Mouse (Mus musculus) limb, embryonic 14.5 days (tissue): ENCODE measurements at regions not wholly inside any gene's neighbourhood (a gene's known extent, or its start where the extent isn't known, plus 50 kb on each side); places are given as distances from the start of the nearest gene placed in this dataset.

Source experiments
- ATAC-seq: fragments of 200-750 bp; cut with Nextera tagmentation; 2 replicates; pipeline ENCODE4 v1.8.0; 2017; ENCODE audit warnings: low read depth, moderate number of reproducible peaks, moderate TSS enrichment; ENCODE audit not compliant: low FRiP score
- DNase-seq: peaks from one replicate; pipeline ENCODE4 v3.0.0-alpha.2; 2015; ENCODE audit warnings: low spot score
- H3K27ac ChIP-seq: fragments of 300-500 bp; sonication (generic); replicated peaks from 2 replicates; pipeline ENCODE4 v1.5.1; 2014; ENCODE audit warnings: low read depth, mild to moderate bottlenecking, low read length, moderate library complexity, mixed read lengths
- H3K27me3 ChIP-seq: fragments of 300-500 bp; sonication (generic); 2 replicates; pipeline ENCODE4 v1.6.1; 2014; ENCODE audit warnings: low read length, mixed read lengths; ENCODE audit not compliant: control insufficient read depth, insufficient read depth
- H3K36me3 ChIP-seq: fragments of 300-500 bp; sonication (generic); 2 replicates; pipeline ENCODE4 v1.6.1; 2014; ENCODE audit warnings: mild to moderate bottlenecking, low read length, moderate library complexity, mixed read lengths; ENCODE audit not compliant: control insufficient read depth, insufficient read depth
- H3K4me1 ChIP-seq: fragments of 300-500 bp; sonication (generic); 2 replicates; pipeline ENCODE4 v1.6.1; 2014; ENCODE audit warnings: antibody characterized with exemption, low read length, mixed read lengths; ENCODE audit not compliant: control insufficient read depth, insufficient read depth
- H3K4me2 ChIP-seq: fragments of 300-500 bp; sonication (generic); replicated peaks from 2 replicates; pipeline ENCODE4 v1.6.1; 2014; ENCODE audit warnings: low read depth, mild to moderate bottlenecking, low read length, moderate library complexity; ENCODE audit not compliant: severe bottlenecking
- H3K4me3 ChIP-seq: fragments of 300-500 bp; sonication (generic); replicated peaks from 2 replicates; pipeline ENCODE4 v1.5.1; 2014; ENCODE audit warnings: low read length
- H3K9ac ChIP-seq: fragments of 300-500 bp; sonication (generic); 2 replicates; pipeline ENCODE4 v1.6.1; 2014; ENCODE audit warnings: mild to moderate bottlenecking, low read depth, low read length, moderate library complexity; ENCODE audit not compliant: severe bottlenecking
- H3K9me3 ChIP-seq: fragments of 300-500 bp; sonication (generic); 2 replicates; pipeline ENCODE4 v1.6.1; 2016; ENCODE audit warnings: low read length; ENCODE audit not compliant: control insufficient read depth
- POLR2A ChIP-seq: fragments of 200-500 bp; IDR thresholded peaks from 2 replicates; pipeline ENCODE4 v1.8.0; 2012; ENCODE audit warnings: inconsistent platforms, mild to moderate bottlenecking, moderate library complexity, borderline replicate concordance; ENCODE audit not compliant: insufficient read depth, insufficient read length; ENCODE audit errors: extremely low read depth
- WGBS: fragments of 180-500 bp; shearing (Covaris S2); extraction: QIAGEN DNeasy Blood & Tissue Kit; methylation state at CpG from one replicate; pipeline ENCODE4 v1.1.7; 2014; 5-methylcytosine and 5-hydroxymethylcytosine counted together

DNA sequence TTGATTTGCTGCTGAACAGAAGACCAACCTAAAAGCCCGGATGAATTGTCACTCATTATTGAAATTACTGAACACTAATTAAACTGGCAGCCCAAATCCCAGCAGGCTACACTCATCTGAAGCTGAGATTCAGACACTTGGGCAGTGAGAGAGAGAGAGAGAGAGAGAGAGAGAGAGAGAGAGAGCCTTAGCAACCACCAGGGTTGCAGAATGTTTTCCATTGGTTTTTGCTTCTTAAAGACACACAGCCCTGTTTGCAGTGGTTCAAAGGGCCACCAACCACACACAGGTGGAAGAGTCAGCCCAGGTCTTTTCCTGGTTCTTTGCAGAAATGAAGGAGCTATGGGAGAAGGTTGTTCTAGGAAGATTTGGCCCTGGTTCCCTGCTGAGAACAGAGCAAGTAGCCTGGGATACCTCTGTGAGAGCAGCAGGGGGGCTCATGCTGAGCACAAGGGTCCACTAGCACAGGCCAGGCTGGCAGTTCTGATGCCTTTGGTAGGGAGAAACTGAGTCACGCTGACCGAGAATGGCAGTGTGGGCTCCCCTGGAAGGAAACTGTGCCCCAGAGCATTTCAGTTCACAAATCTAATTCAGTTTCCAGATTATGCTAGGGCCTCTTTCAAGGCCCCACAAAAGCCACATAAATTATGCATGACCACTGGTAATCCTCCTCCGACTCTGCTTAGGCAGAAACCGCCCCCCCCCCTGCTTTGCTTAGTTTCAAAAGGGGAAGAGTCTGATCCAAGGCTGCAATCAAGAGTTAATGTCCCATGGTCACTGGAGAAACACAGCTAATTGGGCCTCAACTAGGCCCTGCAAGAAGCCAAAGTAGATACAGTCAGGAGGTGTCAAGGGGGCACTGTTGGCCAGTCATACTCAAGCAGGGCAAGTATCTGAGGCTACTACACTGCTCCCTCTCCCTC lies 504.3 kb upstream of the Mki67 start:
- no peaks in the 10 kb centered on the region; the same call in 1 of the 2 replicates for H3K27me3 ChIP-seq
- peaks cover 14% of the 10 kb centered on the region for H3K4me1 ChIP-seq
- H3K4me3 ChIP-seq = no peak overlapping the region
- H3K36me3 ChIP-seq = no peaks in the 10 kb centered on the region
- ATAC-seq = no peak
- no peak for DNase-seq
- no peak for TF ChIP-seq POLR2A
- no peak overlapping the region for H3K4me2 ChIP-seq
- H3K27ac ChIP-seq = no peak overlapping the region
- H3K9ac ChIP-seq = no peak overlapping the region
- WGBS = 36% methylated on average over 5 of the region's 5 CpGs
- no peaks in the 10 kb centered on the region for H3K9me3 ChIP-seq

GRCm38 (mm10) chr7:136221620-136222019 lies 505.5 kb upstream of the Mki67 start:
- H3K9me3 ChIP-seq = no peaks in the 10 kb centered on the region
- no peak for TF ChIP-seq POLR2A
- no peak overlapping the region for H3K27ac ChIP-seq
- H3K27me3 ChIP-seq = no peaks in the 10 kb centered on the region; the same call in 1 of the 2 replicates
- WGBS = 91% methylated on average over 7 of the region's 7 CpGs
- DNase-seq (no peak), ATAC-seq (no peak)
- no peaks in the 10 kb centered on the region for H3K36me3 ChIP-seq
- no peak overlapping the region for H3K9ac ChIP-seq
- H3K4me3 ChIP-seq = no peak overlapping the region
- peaks cover 22% of the 10 kb centered on the region for H3K4me1 ChIP-seq
- no peak overlapping the region for H3K4me2 ChIP-seq

- DNase-seq (no peak), ATAC-seq (no peak)
- H3K27ac ChIP-seq = no peak overlapping the region
- no peak for TF ChIP-seq POLR2A
- H3K36me3 ChIP-seq = no peaks in the 10 kb centered on the region
- no peaks in the 10 kb centered on the region for H3K9me3 ChIP-seq
- no peak overlapping the region for H3K4me3 ChIP-seq
- H3K9ac ChIP-seq = no peak overlapping the region
- no peak overlapping the region for H3K4me2 ChIP-seq
- H3K4me1 ChIP-seq = peaks cover 11% of the 10 kb centered on the region
- H3K27me3 ChIP-seq = no peaks in the 10 kb centered on the region; the same call in 1 of the 2 replicates
- 56% methylated on average over 7 of the region's 7 CpGs for WGBS
These were observed 509.9 kb upstream of the Mki67 start for GRCm38 (mm10) chr7:136226031-136226430.

GRCm38 (mm10) chr7:136228331-136228730 lies 512.2 kb upstream of the Mki67 start:
- Histone ChIP-seq H3K27ac (no peak overlapping the region), H3K9me3 (no peaks in the 10 kb centered on the region), H3K27me3 (no peaks in the 10 kb centered on the region; the same call in 1 of the 2 replicates), H3K4me1 (peaks cover 11% of the 10 kb centered on the region), H3K36me3 (no peaks in the 10 kb centered on the region), H3K9ac (no peak overlapping the region), H3K4me2 (no peak overlapping the region), H3K4me3 (no peak overlapping the region)
- TF ChIP-seq POLR2A = no peak
- 48% methylated on average over 2 of the region's 2 CpGs for WGBS
- DNase-seq = no peak
- no peak for ATAC-seq

GRCm38 (mm10) chr7:136229592-136229991 lies 513.4 kb upstream of the Mki67 start:
- H3K36me3 ChIP-seq = no peaks in the 10 kb centered on the region
- DNase-seq (no peak), ATAC-seq (no peak)
- H3K27me3 ChIP-seq = no peaks in the 10 kb centered on the region; the same call in 1 of the 2 replicates
- no peak overlapping the region for H3K9ac ChIP-seq
- H3K4me1 ChIP-seq = peaks cover 11% of the 10 kb centered on the region
- H3K4me2 ChIP-seq = no peak overlapping the region
- H3K4me3 ChIP-seq = no peak overlapping the region
- no peak overlapping the region for H3K27ac ChIP-seq
- TF ChIP-seq POLR2A = no peak
- WGBS = 63% methylated on average over 11 of the region's 11 CpGs
- no peaks in the 10 kb centered on the region for H3K9me3 ChIP-seq

DNA sequence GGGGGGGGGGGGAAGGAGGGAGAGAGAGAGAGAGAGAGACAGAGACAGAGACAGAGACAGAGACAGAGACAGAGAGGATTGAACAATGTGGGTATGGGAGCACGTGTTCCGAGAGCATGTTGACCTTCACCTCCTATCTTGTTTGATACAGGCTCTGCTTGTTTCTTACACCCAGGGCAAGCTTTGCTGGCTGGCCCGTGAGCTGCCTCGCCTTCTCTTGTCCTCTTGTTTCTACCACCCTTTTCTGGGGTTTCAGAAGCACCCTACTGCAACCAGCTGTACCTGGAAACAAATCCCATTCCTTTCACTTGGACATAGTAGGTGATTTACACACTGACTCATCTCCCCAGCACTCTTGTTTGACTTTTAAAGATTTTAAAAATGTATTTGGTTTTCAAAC lies 516.0 kb upstream of the Mki67 start:
- Histone ChIP-seq H3K4me3 (no peak overlapping the region), H3K36me3 (no peaks in the 10 kb centered on the region), H3K4me2 (no peak overlapping the region), H3K9me3 (no peaks in the 10 kb centered on the region), H3K4me1 (no peaks in the 10 kb centered on the region), H3K9ac (no peak overlapping the region), H3K27me3 (no peaks in the 10 kb centered on the region; the same call in 1 of the 2 replicates), H3K27ac (no peak overlapping the region)
- ATAC-seq (no peak), DNase-seq (no peak)
- TF ChIP-seq POLR2A = no peak
- 93% methylated on average over 4 of the region's 4 CpGs for WGBS
